Mouse (Mus musculus) ES-Bruce4 (cell line): ENCODE measurements at regions not wholly inside any gene's neighbourhood (a gene's known extent, or its start where the extent isn't known, plus 50 kb on each side); places are given as distances from the start of the nearest gene placed in this dataset.

ENCODE experiments used
- CTCF ChIP-seq: IDR thresholded peaks from one replicate; pipeline ENCODE4 v1.8.1; 2011; ENCODE audit warnings: low read depth, low read length
- EP300 ChIP-seq: IDR thresholded peaks from 2 replicates; pipeline ENCODE4 v1.6.1; 2011; ENCODE audit warnings: low read depth, low read length; ENCODE audit not compliant: insufficient read depth
- POLR2A ChIP-seq: IDR thresholded peaks from one replicate; pipeline ENCODE4 v1.8.1; 2011; ENCODE audit warnings: low read length; ENCODE audit not compliant: insufficient read depth

DNA sequence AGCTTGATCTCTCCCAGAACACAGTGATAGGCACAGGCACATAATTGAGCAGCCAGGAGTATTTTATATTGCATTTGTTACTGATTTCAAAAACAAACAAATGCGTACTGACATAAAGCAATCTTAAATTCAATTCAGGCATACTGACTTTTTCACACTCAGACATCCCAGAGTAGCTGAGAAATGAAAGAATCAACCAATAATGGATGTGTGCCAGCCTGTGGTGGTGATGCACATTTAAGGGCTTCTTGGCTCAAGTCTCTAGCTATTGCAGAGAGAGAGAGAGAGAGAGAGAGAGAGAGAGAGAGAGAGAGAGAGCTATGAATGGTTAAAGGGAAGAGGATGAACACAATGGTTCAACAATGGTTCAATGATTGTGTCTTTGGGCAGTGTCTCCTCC is 426.1 kb upstream of the Nrp1 start:
- TF ChIP-seq POLR2A (no peak), CTCF (no peak), EP300 (no peak)
